Mouse (Mus musculus) heart, embryonic 14.5 days (tissue): Measurements from ENCODE around the gene Aoah. TPM values are rescaled to one million over a fixed set of nuclear protein-coding genes. Genes with fewer than 3 reads are reported as not detected.

Experiments
- ATAC-seq: fragments of 200-750 bp; cut with Nextera tagmentation; 2 replicates; pipeline ENCODE4 v1.8.0; 2017; ENCODE audit warnings: low read depth, moderate TSS enrichment; ENCODE audit not compliant: insufficient number of reproducible peaks, insufficient read depth, low FRiP score
- H3K27ac ChIP-seq, 2 experiments: fragments of 200-500 bp in 1 of 2; fragments of 300-500 bp in 1 of 2; sonication (generic) in 1 of 2; replicated peaks in 1 of 2; 2 replicates each; pipeline ENCODE4 v1.5.1; 2012 to 2014; ENCODE audit warnings: low read depth in 2 of 2, low read length in 2 of 2, control low read depth in 1 of 2, mild to moderate bottlenecking in 1 of 2, mixed read lengths in 1 of 2; ENCODE audit not compliant: control insufficient read depth in 1 of 2, insufficient read depth in 1 of 2
- H3K27me3 ChIP-seq: fragments of 300-500 bp; sonication (generic); 2 replicates; pipeline ENCODE4 v1.6.1; 2014; ENCODE audit warnings: mild to moderate bottlenecking, low read length, control low read depth; ENCODE audit not compliant: control insufficient read depth, insufficient read depth
- H3K36me3 ChIP-seq: fragments of 300-500 bp; sonication (generic); 2 replicates; pipeline ENCODE4 v1.6.1; 2014; ENCODE audit warnings: mild to moderate bottlenecking, control low read depth, low read length, mixed read lengths; ENCODE audit not compliant: control insufficient read depth, insufficient read depth
- H3K4me1 ChIP-seq, 2 experiments: fragments of 200-500 bp in 1 of 2; fragments of 300-500 bp in 1 of 2; sonication (generic) in 1 of 2; 2 replicates each; pipeline ENCODE4 v1.6.1; 2012 to 2014; ENCODE audit warnings: low read length in 2 of 2, control low read depth in 1 of 2, mixed read lengths in 1 of 2; ENCODE audit not compliant: control insufficient read depth in 2 of 2, insufficient read depth in 2 of 2
- H3K4me2 ChIP-seq: fragments of 300-500 bp; sonication (generic); 2 replicates; pipeline ENCODE4 v1.6.1; 2014; ENCODE audit warnings: mild to moderate bottlenecking, low read length
- H3K4me3 ChIP-seq, 2 experiments: fragments of 200-500 bp in 1 of 2; fragments of 300-500 bp in 1 of 2; sonication (generic) in 1 of 2; 2 replicates each; pipeline ENCODE4 v1.5.1; 2012 to 2014; ENCODE audit warnings: low read length in 2 of 2, mild to moderate bottlenecking in 2 of 2, control low read depth in 1 of 2, low read depth in 1 of 2, moderate library complexity in 1 of 2; ENCODE audit not compliant: control insufficient read depth in 1 of 2, insufficient read depth in 1 of 2
- H3K9ac ChIP-seq: fragments of 300-500 bp; sonication (generic); 2 replicates; pipeline ENCODE4 v1.6.1; 2014; ENCODE audit warnings: mild to moderate bottlenecking, low read length
- H3K9me3 ChIP-seq: fragments of 300-500 bp; sonication (generic); 2 replicates; pipeline ENCODE4 v1.6.1; 2016; ENCODE audit warnings: low read length, control low read depth; ENCODE audit not compliant: control insufficient read depth
- WGBS: fragments of 180-500 bp; shearing (Covaris S2); extraction: QIAGEN DNeasy Blood & Tissue Kit; methylation state at CpG from one replicate; pipeline ENCODE4 v1.1.7; 2014; 5-methylcytosine and 5-hydroxymethylcytosine counted together
- polyA plus RNA-seq: library from polyadenylated mRNA; unstranded; fragments of >200 nt; fragmentation: Nextera tagmentation; extraction: Ambion mirVana; gene quantifications from 2 replicates; pipeline ENCODE4 v1.2.1, GENCODE M21; 2014

Gene Aoah
- polyA plus RNA-seq, 1 experiment from 2014 or later = 0.72 TPM

DNA sequence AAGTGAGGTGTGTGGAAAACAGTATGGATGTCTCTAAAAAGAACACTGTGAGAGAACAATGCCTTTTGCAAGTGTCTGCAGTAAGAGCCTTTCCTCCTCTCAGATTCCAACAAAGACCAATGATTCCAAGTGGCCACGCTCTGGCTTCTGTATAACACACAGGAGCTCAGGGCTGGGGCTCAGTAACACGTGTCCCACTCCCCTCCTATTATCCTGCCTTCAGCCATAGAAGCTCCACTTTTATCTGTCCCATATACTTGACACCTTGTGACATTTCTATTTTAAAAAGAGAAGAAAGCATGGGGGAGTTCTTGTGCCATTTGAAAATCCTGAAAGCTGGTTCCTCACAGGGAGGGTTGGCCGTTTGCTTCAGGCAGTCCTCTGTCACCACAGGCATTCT, 219.7 kb downstream of the Aoah start:
- ATAC-seq = no peak
- H3K9ac ChIP-seq = no peak overlapping the region
- 36% methylated on average over 3 of the region's 3 CpGs for WGBS
- no peak overlapping the region for H3K27ac ChIP-seq
- peaks cover 0 to 2% of the 10 kb centered on the region in 2 experiments; a peak in 1 of 4 replicates for H3K4me1 ChIP-seq
- H3K36me3 ChIP-seq = no peaks in the 10 kb centered on the region
- no peak overlapping the region for H3K4me3 ChIP-seq
- H3K9me3 ChIP-seq = no peaks in the 10 kb centered on the region
- H3K4me2 ChIP-seq = no peak overlapping the region
- H3K27me3 ChIP-seq = no peaks in the 10 kb centered on the region

DNA sequence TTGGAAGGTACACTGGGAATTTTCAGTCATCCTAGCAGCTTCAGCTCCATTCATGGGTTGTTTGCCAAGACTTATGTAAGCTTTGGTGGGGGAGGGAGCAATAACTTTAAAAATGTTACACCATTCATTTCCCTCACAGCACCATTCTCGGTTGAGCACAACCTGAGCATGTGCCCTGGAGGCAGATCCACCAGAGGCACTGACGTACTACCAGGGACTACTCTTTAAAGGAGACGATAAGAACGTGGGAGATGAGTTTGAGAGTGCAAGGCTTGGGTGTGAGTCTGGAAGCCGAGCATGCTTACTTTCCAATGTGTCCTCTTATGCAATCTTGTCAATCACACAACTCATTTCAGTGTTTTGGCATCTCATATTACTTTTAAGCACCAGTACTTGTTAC, 230.9 kb downstream of the Aoah start:
- no peak for ATAC-seq
- no peaks in the 10 kb centered on the region for H3K27me3 ChIP-seq
- H3K9ac ChIP-seq = no peak overlapping the region
- no peaks in the 10 kb centered on the region for H3K4me1 ChIP-seq
- no peak overlapping the region for H3K4me2 ChIP-seq
- H3K27ac ChIP-seq = no peak overlapping the region
- no peak overlapping the region for H3K4me3 ChIP-seq
- H3K36me3 ChIP-seq = no peaks in the 10 kb centered on the region
- WGBS = 73% methylated on average over 5 of the region's 5 CpGs
- no peaks in the 10 kb centered on the region for H3K9me3 ChIP-seq

DNA sequence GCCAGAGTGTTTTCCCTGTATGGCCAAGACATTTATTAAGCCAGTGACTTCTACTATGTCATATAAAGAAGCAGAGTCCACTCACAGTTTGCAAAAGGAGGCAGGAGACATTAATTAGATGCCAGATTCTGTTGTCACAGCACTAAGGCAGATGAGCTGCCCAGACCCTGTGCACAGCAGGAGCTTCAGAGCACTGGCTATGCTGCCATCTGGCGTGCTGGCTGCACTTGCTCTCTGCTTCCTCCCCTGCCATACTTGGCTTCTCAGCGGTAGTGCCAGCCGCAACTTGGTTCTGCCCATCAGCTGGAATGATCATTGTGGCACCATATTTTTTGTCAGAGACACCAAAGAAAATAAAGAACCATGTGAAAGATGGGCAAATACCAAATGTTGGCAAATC, 239.3 kb downstream of the Aoah start:
- no peak overlapping the region for H3K27ac ChIP-seq
- H3K36me3 ChIP-seq = no peaks in the 10 kb centered on the region
- ATAC-seq = no peak
- no peak overlapping the region for H3K9ac ChIP-seq
- WGBS = 69% methylated on average over 3 of the region's 3 CpGs
- H3K27me3 ChIP-seq = no peaks in the 10 kb centered on the region
- no peaks in the 10 kb centered on the region for H3K4me1 ChIP-seq
- H3K4me2 ChIP-seq = no peak overlapping the region
- H3K4me3 ChIP-seq = no peak overlapping the region
- H3K9me3 ChIP-seq = no peaks in the 10 kb centered on the region

DNA sequence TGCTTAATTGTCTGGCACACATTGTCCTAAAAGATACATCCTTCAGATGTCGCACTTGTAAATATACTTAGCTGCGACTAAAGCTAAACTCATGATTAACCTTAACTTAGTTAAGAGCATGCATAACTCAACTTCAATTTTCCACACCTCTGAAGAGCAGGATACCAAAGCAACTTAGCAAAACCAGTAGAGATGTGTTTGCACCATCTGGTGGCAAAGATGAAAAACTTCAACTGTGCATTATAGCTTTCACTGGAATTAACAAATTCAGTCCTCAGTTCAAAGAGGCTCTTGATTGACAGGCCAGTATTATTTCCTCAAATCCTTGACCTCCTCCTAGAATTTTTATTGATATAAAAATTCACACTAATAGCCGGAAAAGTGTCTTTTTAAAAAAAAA, 241.1 kb downstream of the Aoah start:
- Histone ChIP-seq H3K27me3 (no peaks in the 10 kb centered on the region), H3K4me1 (no peaks in the 10 kb centered on the region), H3K4me3 (no peak overlapping the region), H3K9ac (no peak overlapping the region), H3K27ac (no peak overlapping the region), H3K36me3 (no peaks in the 10 kb centered on the region), H3K9me3 (no peaks in the 10 kb centered on the region), H3K4me2 (no peak overlapping the region)
- 59% methylated on average over 3 of the region's 3 CpGs for WGBS
- no peak for ATAC-seq

DNA sequence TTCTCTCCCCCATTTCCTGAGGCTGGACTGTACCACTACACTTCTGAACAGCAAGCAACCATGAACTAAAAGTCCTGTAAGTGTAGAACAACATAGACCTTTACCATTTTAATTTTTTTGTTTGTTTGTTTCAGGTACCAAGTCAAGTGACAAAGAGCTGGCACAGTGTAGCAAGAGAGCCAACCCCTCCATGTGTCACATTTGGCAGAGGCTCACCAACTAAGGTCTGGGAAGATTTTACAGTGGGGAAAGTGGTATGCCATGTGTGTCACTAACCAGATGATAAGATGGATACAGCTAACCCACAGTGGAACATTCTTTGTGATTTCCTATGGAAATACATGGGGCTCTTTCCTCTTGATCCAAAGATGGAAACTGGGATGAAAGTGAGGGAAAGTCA, 242.1 kb downstream of the Aoah start:
- H3K9ac ChIP-seq = no peak overlapping the region
- no peak overlapping the region for H3K27ac ChIP-seq
- H3K4me1 ChIP-seq = no peaks in the 10 kb centered on the region
- no peak for ATAC-seq
- H3K27me3 ChIP-seq = no peaks in the 10 kb centered on the region
- H3K36me3 ChIP-seq = no peaks in the 10 kb centered on the region
- H3K4me2 ChIP-seq = no peak overlapping the region
- H3K9me3 ChIP-seq = no peaks in the 10 kb centered on the region
- no peak overlapping the region for H3K4me3 ChIP-seq

DNA sequence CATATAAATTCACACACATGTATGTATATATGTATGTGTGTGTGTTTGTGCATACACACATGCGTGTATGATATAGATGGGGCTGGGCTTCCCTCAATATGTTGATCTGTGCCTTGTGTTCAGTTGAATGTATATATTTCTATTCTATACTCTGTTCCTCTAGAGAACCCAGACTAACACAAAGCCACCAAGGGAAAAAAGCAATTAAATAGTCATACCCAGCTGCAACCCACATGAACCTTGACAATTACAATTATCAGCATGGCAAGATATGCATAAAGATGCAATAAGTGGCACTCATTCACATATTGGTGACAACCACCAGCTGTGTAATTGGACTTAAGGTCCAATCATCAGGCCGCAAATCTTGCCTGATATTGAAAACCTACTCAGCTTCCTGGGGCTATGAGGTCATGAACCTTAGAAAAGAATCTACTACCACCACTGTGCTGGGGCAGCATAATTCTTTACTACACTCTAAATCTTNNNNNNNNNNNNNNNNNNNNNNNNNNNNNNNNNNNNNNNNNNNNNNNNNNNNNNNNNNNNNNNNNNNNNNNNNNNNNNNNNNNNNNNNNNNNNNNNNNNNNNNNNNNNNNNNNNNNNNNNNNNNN, 246.8 kb downstream of the Aoah start:
- H3K36me3 ChIP-seq = no peaks in the 10 kb centered on the region
- H3K9me3 ChIP-seq = no peaks in the 10 kb centered on the region
- H3K4me1 ChIP-seq = no peaks in the 10 kb centered on the region
- no peak overlapping the region for H3K9ac ChIP-seq
- H3K27me3 ChIP-seq = no peaks in the 10 kb centered on the region
- no peak overlapping the region for H3K4me3 ChIP-seq
- ATAC-seq = no peak
- no peak overlapping the region for H3K4me2 ChIP-seq
- 83% methylated on average over 2 of the region's 2 CpGs for WGBS
- H3K27ac ChIP-seq = no peak overlapping the region

DNA sequence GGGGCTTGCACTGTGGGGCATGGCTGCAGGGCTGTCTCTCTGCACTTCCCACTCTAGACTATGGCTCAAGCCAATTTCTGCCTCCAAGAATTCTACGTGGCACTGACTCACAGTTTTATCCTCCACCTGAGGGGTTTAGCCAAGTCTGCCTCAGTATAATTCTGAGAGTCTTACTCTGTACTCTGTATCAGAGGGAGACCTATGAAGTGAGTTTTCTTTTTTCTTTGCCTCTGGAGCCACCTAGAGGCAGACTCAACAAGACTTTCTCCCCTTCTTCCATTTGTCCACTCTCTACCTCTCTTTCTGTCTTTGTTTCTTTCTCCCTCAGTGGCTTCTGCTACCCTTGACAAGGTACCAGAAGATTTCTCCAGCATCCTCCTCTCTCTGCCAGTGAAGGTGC, 256.2 kb downstream of the Aoah start:
- no peak overlapping the region for H3K4me2 ChIP-seq
- no peak for ATAC-seq
- H3K27me3 ChIP-seq = no peaks in the 10 kb centered on the region
- H3K27ac ChIP-seq = no peak overlapping the region
- H3K4me3 ChIP-seq = no peak overlapping the region
- H3K4me1 ChIP-seq = no peaks in the 10 kb centered on the region
- no peak overlapping the region for H3K9ac ChIP-seq
- no peaks in the 10 kb centered on the region for H3K36me3 ChIP-seq
- H3K9me3 ChIP-seq = no peaks in the 10 kb centered on the region
- WGBS = 48% methylated on average over 1 of the region's 1 CpGs

DNA sequence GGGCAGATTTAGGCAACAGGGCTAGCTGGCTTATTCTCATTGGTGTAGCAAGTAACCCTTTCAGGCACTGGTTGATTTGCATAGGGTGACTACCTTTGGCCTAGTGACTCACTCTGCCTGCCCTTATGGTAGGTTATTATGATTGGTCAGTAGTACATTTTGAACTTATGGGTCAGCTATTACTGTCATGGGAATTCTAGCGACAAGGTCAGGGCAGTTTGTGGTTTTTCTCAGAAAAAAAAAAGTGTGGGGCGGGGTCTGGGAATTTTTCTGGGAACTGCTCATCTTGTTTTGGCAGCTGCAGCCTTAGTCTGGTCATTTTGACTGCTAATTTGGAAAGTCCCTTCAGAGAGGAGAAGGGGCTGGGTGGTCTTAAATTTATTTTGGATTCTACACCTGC, 272.1 kb downstream of the Aoah start:
- no peaks in the 10 kb centered on the region for H3K36me3 ChIP-seq
- no peak overlapping the region for H3K4me3 ChIP-seq
- H3K27ac ChIP-seq = no peak overlapping the region
- no peaks in the 10 kb centered on the region for H3K9me3 ChIP-seq
- 72% methylated on average over 2 of the region's 2 CpGs for WGBS
- H3K4me1 ChIP-seq = no peaks in the 10 kb centered on the region
- H3K9ac ChIP-seq = no peak overlapping the region
- no peaks in the 10 kb centered on the region for H3K27me3 ChIP-seq
- H3K4me2 ChIP-seq = no peak overlapping the region
- ATAC-seq = no peak
